Mouse (Mus musculus) stomach, postnatal 0 days (tissue): ENCODE measurements around the gene Grk2.

Experiments used
- CTCF ChIP-seq: IDR thresholded peaks from 2 replicates; pipeline ENCODE4 v1.5.1; 2016; ENCODE audit warnings: antibody characterized with exemption, low read depth, mild to moderate bottlenecking, moderate library complexity
- EP300 ChIP-seq: optimal IDR thresholded peaks from 2 replicates; pipeline ENCODE3; 2016; ENCODE audit warnings: antibody characterized with exemption

DNA sequence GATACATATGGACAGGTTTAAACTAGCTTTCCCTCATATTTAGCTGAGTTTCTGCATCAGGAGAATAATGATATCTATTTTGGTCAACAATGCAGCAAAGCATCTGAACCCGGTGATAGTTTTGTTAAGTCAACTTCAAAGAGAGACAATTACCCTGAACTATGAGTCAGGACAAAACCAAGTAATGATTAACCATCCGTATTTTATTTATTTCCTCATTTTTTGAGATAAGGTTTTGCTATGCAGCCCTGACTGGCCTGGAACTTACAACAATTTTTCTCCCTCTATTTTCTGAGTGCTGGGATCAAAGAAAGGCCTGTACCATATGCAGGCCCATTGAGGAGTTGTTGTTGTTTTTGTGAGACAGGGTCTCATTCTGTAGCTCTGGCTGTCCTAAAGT lies 24.6 kb upstream of the Grk2 start:
- TF ChIP-seq EP300 (no peak), CTCF (no peak)
